10 mouse cellular contexts compared by ENCODE assay signal in genomic region chr6:52486655-52487054, GRCm38 (mm10).
DNase-seq lines count a peak whose midpoint lies in the region; ATAC-seq and TF ChIP-seq lines count a peak whose summit lies in the region.
"Had no signal": no experiment of that assay in that cellular context is flagged by ENCODE, and none has a peak within 500 bp of the region (broad histone marks: within the 10 kb centered on the region; RNA-seq: fewer than 3 reads in every experiment).

No protein-coding gene starts in this region.

- TF ChIP-seq POLR2A in spleen, adult 2 months (IDR thresholded peaks at IDR 0.05; ENCODE audit: low read depth, low read length), result no peak

- no peak overlapping the region for H3K9ac ChIP-seq in liver, embryonic 13.5 days
- H3K9ac ChIP-seq: midbrain, embryonic 15.5 days had no signal

- DNase-seq in heart, adult 11 months, result peak; percentile 96
- DNase-seq in heart, postnatal 36 days, result no peak
- no peak for DNase-seq in spleen, adult 2 months (ENCODE audit: low read depth in 1 of 2, low spot score in 2 of 2)
- DNase-seq in spleen, postnatal 14 days (ENCODE audit: low spot score in 2 of 2), result no peak
- no peak for DNase-seq in liver, embryonic 13.5 days
- peak; percentile 11 for DNase-seq in yolk sac, embryonic 10.5 days (ENCODE audit: low spot score)
- DNase-seq in thymus, adult 18-20 months, result no peak
- no peak for DNase-seq in layer of hippocampus, postnatal 25 days (ENCODE audit: extremely low spot score in 1 of 2, low spot score in 1 of 2)
- DNase-seq: cerebellum, adult 9-10 months had no signal

- H3K27ac ChIP-seq in spleen, adult 2 months (ENCODE audit: insufficient read depth, low read length), result 0 out of 2 replicates have a peak overlapping the region, but pooled peaks have one; percentile 10
- H3K27ac ChIP-seq in liver, embryonic 13.5 days, result 0 out of 2 replicates have a peak overlapping the region, but pooled peaks have one; percentile 2
- H3K27ac ChIP-seq: midbrain, embryonic 15.5 days had no signal

- no peaks in the 10 kb centered on the region for H3K36me3 ChIP-seq in spleen, adult 2 months (ENCODE audit: control insufficient read depth, insufficient read depth, low read length)
- H3K36me3 ChIP-seq in liver, embryonic 13.5 days, result no peaks in the 10 kb centered on the region
- H3K36me3 ChIP-seq: midbrain, embryonic 15.5 days had no signal

- no peak overlapping the region for H3K4me2 ChIP-seq in liver, embryonic 13.5 days
- H3K4me2 ChIP-seq: midbrain, embryonic 15.5 days had no signal

- H3K27me3 ChIP-seq in spleen, adult 2 months (ENCODE audit: control insufficient read depth, insufficient read depth, low read length), result no peaks in the 10 kb centered on the region
- H3K27me3 ChIP-seq in liver, embryonic 13.5 days, result no peaks in the 10 kb centered on the region
- H3K27me3 ChIP-seq: midbrain, embryonic 15.5 days had no signal

- no peak for TF ChIP-seq CTCF in spleen, adult 2 months (IDR thresholded peaks at IDR 0.05; ENCODE audit: extremely low read depth, insufficient read depth, insufficient read length, insufficient replicate concordance)

- intact Hi-C loops in heart, postnatal 36 days (cut with DNase I), result no loop called here

- H3K4me3 ChIP-seq in spleen, adult 2 months (ENCODE audit: extremely low read depth, insufficient read depth, insufficient read length), result no peak overlapping the region
- H3K4me3 ChIP-seq in liver, embryonic 13.5 days (replicated peaks), result no peak overlapping the region
- H3K4me3 ChIP-seq: midbrain, embryonic 15.5 days had no signal

- H3K9me3 ChIP-seq in liver, embryonic 13.5 days (replicated peaks), result no peaks in the 10 kb centered on the region
- H3K9me3 ChIP-seq: midbrain, embryonic 15.5 days had no signal

- WGBS in spleen, adult 2 months, result 53% methylated on average over 4 of the region's 4 CpGs
- WGBS in liver, embryonic 13.5 days (ENCODE audit: insufficient replicate concordance), result 34% methylated on average over 4 of the region's 4 CpGs

- no peak for ATAC-seq in liver, embryonic 13.5 days (ENCODE audit: low read depth)
- ATAC-seq: midbrain, embryonic 15.5 days had no signal

- H3K4me1 ChIP-seq in spleen, adult 2 months (ENCODE audit: control insufficient read depth, insufficient read depth, insufficient read length), result peaks cover 11% of the 10 kb centered on the region
- H3K4me1 ChIP-seq in liver, embryonic 13.5 days (replicated peaks), result no peaks in the 10 kb centered on the region
- H3K4me1 ChIP-seq: midbrain, embryonic 15.5 days had no signal

Comparison
In these comparisons a context has a peak if more than half of its experiments do, and no peak if none do; other contexts are left out.
1. DNase-seq: peak in heart, adult 11 months (single experiment) and yolk sac, embryonic 10.5 days (single experiment); none in heart, postnatal 36 days (0 of 2), spleen, adult 2 months (0 of 2), spleen, postnatal 14 days (0 of 2), liver, embryonic 13.5 days (single experiment), thymus, adult 18-20 months (0 of 2) and layer of hippocampus, postnatal 25 days (0 of 2).